Mouse (Mus musculus) retina, postnatal 1 day (tissue): ENCODE measurements around the gene Hip1r.

Experiments
- DNase-seq: peaks from one replicate; pipeline ENCODE4 v3.0.0-alpha.2; 2012

Hip1r gene

GRCm38 (mm10) chr5:124019348-124020216 is 46.2 kb downstream of the Hip1r start:
- peak; percentile 40 for DNase-seq

GRCm38 (mm10) chr5:124021148-124021547 is 47.7 kb downstream of the Hip1r start:
- no peak for DNase-seq

- DNase-seq = peak; percentile 88
These were observed 48.3 kb downstream of the Hip1r start for GRCm38 (mm10) chr5:124021701-124022100.

- no peak for DNase-seq
These were observed 48.9 kb downstream of the Hip1r start for GRCm38 (mm10) chr5:124022365-124022764.

GRCm38 (mm10) chr5:124024677-124025076 is 51.2 kb downstream of the Hip1r start:
- DNase-seq = peak; percentile 95

GRCm38 (mm10) chr5:124025146-124025545 is 51.7 kb downstream of the Hip1r start:
- peak; percentile 57 for DNase-seq

GRCm38 (mm10) chr5:124025587-124026441 is 52.4 kb downstream of the Hip1r start:
- DNase-seq = peak; percentile 52

GRCm38 (mm10) chr5:124026568-124026967 is 53.1 kb downstream of the Hip1r start:
- DNase-seq = peak; percentile 61

- peak; percentile 29 for DNase-seq
These were observed 54.5 kb downstream of the Hip1r start for GRCm38 (mm10) chr5:124027702-124028470.

- peak; percentile 21 for DNase-seq
These were observed 55.3 kb downstream of the Hip1r start for GRCm38 (mm10) chr5:124028680-124029079.

GRCm38 (mm10) chr5:124029220-124030035 is 56.0 kb downstream of the Hip1r start:
- DNase-seq = no peak

- peak; percentile 28 for DNase-seq
These were observed 57.1 kb downstream of the Hip1r start for GRCm38 (mm10) chr5:124030386-124031067.

- peak; percentile 63 for DNase-seq
These were observed 57.9 kb downstream of the Hip1r start for GRCm38 (mm10) chr5:124031068-124031955.

- peak; percentile 95 for DNase-seq
These were observed 58.6 kb downstream of the Hip1r start, which contains the start of gene Vps37b for GRCm38 (mm10) chr5:124032001-124032508. Gene Vps37b (minus strand): TSS chr5:124032270.

- no peak for DNase-seq
These were observed 61.0 kb downstream of the Hip1r start for GRCm38 (mm10) chr5:124034471-124034870.

GRCm38 (mm10) chr5:124035406-124035805 is 62.0 kb downstream of the Hip1r start:
- no peak for DNase-seq

- no peak for DNase-seq
These were observed 62.4 kb downstream of the Hip1r start for GRCm38 (mm10) chr5:124035806-124036205.

- DNase-seq = peak; percentile 10
These were observed 62.9 kb downstream of the Hip1r start for GRCm38 (mm10) chr5:124036341-124036740.

- DNase-seq = peak; percentile 53
These were observed 63.4 kb downstream of the Hip1r start for GRCm38 (mm10) chr5:124036836-124037235.

- DNase-seq = no peak
These were observed 66.2 kb downstream of the Hip1r start for GRCm38 (mm10) chr5:124039602-124040001.
